Mouse (Mus musculus) heart, embryonic 14.5 days (tissue): ENCODE measurements around the gene Cdk2ap1. TPM values are rescaled to one million over a fixed set of nuclear protein-coding genes. Genes with fewer than 3 reads are reported as not detected.
"Not testable (repeated sequence)": the region's sequence is repeated elsewhere in the genome, so short reads cannot be mapped to it uniquely, and the experiment has no call there.

Experiments
- ATAC-seq: fragments of 200-750 bp; cut with Nextera tagmentation; 2 replicates; pipeline ENCODE4 v1.8.0; 2017; ENCODE audit warnings: low read depth, moderate TSS enrichment; ENCODE audit not compliant: insufficient number of reproducible peaks, insufficient read depth, low FRiP score
- H3K27ac ChIP-seq, 2 experiments: fragments of 200-500 bp in 1 of 2; fragments of 300-500 bp in 1 of 2; sonication (generic) in 1 of 2; replicated peaks in 1 of 2; 2 replicates each; pipeline ENCODE4 v1.5.1; 2012 to 2014; ENCODE audit warnings: low read depth in 2 of 2, low read length in 2 of 2, control low read depth in 1 of 2, mild to moderate bottlenecking in 1 of 2, mixed read lengths in 1 of 2; ENCODE audit not compliant: control insufficient read depth in 1 of 2, insufficient read depth in 1 of 2
- H3K27me3 ChIP-seq: fragments of 300-500 bp; sonication (generic); 2 replicates; pipeline ENCODE4 v1.6.1; 2014; ENCODE audit warnings: mild to moderate bottlenecking, low read length, control low read depth; ENCODE audit not compliant: control insufficient read depth, insufficient read depth
- H3K36me3 ChIP-seq: fragments of 300-500 bp; sonication (generic); 2 replicates; pipeline ENCODE4 v1.6.1; 2014; ENCODE audit warnings: mild to moderate bottlenecking, control low read depth, low read length, mixed read lengths; ENCODE audit not compliant: control insufficient read depth, insufficient read depth
- H3K4me1 ChIP-seq, 2 experiments: fragments of 200-500 bp in 1 of 2; fragments of 300-500 bp in 1 of 2; sonication (generic) in 1 of 2; 2 replicates each; pipeline ENCODE4 v1.6.1; 2012 to 2014; ENCODE audit warnings: low read length in 2 of 2, control low read depth in 1 of 2, mixed read lengths in 1 of 2; ENCODE audit not compliant: control insufficient read depth in 2 of 2, insufficient read depth in 2 of 2
- H3K4me2 ChIP-seq: fragments of 300-500 bp; sonication (generic); 2 replicates; pipeline ENCODE4 v1.6.1; 2014; ENCODE audit warnings: mild to moderate bottlenecking, low read length
- H3K4me3 ChIP-seq, 2 experiments: fragments of 200-500 bp in 1 of 2; fragments of 300-500 bp in 1 of 2; sonication (generic) in 1 of 2; 2 replicates each; pipeline ENCODE4 v1.5.1; 2012 to 2014; ENCODE audit warnings: low read length in 2 of 2, mild to moderate bottlenecking in 2 of 2, control low read depth in 1 of 2, low read depth in 1 of 2, moderate library complexity in 1 of 2; ENCODE audit not compliant: control insufficient read depth in 1 of 2, insufficient read depth in 1 of 2
- H3K9ac ChIP-seq: fragments of 300-500 bp; sonication (generic); 2 replicates; pipeline ENCODE4 v1.6.1; 2014; ENCODE audit warnings: mild to moderate bottlenecking, low read length
- H3K9me3 ChIP-seq: fragments of 300-500 bp; sonication (generic); 2 replicates; pipeline ENCODE4 v1.6.1; 2016; ENCODE audit warnings: low read length, control low read depth; ENCODE audit not compliant: control insufficient read depth
- WGBS: fragments of 180-500 bp; shearing (Covaris S2); extraction: QIAGEN DNeasy Blood & Tissue Kit; methylation state at CpG from one replicate; pipeline ENCODE4 v1.1.7; 2014; 5-methylcytosine and 5-hydroxymethylcytosine counted together
- polyA plus RNA-seq: library from polyadenylated mRNA; unstranded; fragments of >200 nt; fragmentation: Nextera tagmentation; extraction: Ambion mirVana; gene quantifications from 2 replicates; pipeline ENCODE4 v1.2.1, GENCODE M21; 2014

Cdk2ap1 gene
- polyA plus RNA-seq = 133 and 135 TPM in 2 replicates

DNA sequence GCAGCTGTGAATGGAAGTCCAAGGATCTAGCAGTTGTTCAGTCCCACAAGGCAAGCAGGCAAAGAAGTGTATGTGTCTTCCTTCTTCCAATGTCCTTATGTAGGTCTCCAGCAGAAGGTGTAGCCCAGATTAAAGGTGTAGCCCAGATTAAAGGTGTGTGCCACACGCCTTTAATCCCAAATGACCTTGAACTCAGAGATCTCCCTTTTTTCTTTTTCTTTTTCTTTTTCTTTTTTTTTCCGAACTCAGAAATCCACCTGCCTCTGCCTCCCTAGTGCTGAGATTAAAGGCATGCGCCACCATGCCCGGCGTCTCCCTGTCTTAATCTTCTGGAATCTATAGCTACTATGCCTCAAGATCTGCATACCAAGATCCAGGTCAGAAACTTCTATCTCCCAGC lies at the start of gene Cdk2ap1:
Gene Cdk2ap1 (minus strand): TSS at position 101 of the 400 bp plus-strand sequence.
- not testable (repeated sequence) for H3K4me2 ChIP-seq, H3K9me3 ChIP-seq, H3K36me3 ChIP-seq, H3K4me3 ChIP-seq, H3K27me3 ChIP-seq, H3K4me1 ChIP-seq, H3K27ac ChIP-seq, ATAC-seq, H3K9ac ChIP-seq
- 93% methylated on average over 5 of the region's 5 CpGs for WGBS

DNA sequence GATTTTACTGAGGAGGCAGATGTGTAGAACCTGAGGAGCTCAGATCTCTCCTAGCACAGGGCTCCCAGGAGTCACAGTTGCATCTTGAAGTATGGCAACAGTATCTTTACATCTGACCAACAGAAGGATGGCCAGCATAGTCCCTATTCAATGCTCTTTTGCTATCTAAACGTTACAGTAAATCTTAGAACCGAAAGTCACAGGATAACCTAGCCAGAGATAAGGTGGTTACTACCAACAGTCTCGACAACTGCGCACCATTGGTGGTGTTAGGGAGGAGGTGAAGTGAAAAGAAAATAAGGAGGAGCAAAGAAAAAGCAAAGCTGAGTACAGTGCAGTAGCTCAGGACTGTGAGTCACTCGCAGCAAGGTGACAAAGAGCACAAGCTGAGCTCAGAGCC lies 49.3 kb upstream of the Cdk2ap1 start:
- Histone ChIP-seq H3K27me3 (no peaks in the 10 kb centered on the region), H3K9me3 (no peaks in the 10 kb centered on the region), H3K4me1 (no peaks in the 10 kb centered on the region), H3K9ac (no peak overlapping the region), H3K4me2 (no peak overlapping the region), H3K27ac (no peak overlapping the region), H3K4me3 (no peak overlapping the region), H3K36me3 (peaks cover 72% of the 10 kb centered on the region)
- WGBS = 82% methylated on average over 5 of the region's 5 CpGs
- no peak for ATAC-seq

DNA sequence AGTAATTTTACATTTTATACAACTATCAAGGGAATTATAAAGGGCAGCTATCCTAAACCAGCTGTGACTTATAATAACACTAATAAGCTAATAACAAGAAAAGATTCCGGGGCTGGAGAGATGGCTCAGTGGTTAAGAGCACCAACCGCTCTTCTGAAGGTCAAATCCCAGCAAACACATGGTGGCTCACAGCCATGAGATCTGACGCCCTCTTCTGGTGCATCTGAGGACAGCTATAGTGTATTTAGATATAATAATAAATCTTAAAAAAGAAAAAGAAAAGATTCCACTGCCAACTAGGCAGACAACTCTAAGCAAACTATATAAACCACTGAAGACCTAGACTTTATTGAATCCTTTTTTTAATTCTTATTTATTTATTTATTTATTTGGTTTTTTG lies 47.9 kb upstream of the Cdk2ap1 start:
- Histone ChIP-seq H3K4me2 (no peak overlapping the region), H3K27me3 (no peaks in the 10 kb centered on the region), H3K4me1 (no peaks in the 10 kb centered on the region), H3K9me3 (no peaks in the 10 kb centered on the region), H3K27ac (no peak overlapping the region), H3K36me3 (peaks cover 82% of the 10 kb centered on the region), H3K9ac (no peak overlapping the region), H3K4me3 (no peak overlapping the region)
- 75% methylated on average over 3 of the region's 3 CpGs for WGBS
- no peak for ATAC-seq

DNA sequence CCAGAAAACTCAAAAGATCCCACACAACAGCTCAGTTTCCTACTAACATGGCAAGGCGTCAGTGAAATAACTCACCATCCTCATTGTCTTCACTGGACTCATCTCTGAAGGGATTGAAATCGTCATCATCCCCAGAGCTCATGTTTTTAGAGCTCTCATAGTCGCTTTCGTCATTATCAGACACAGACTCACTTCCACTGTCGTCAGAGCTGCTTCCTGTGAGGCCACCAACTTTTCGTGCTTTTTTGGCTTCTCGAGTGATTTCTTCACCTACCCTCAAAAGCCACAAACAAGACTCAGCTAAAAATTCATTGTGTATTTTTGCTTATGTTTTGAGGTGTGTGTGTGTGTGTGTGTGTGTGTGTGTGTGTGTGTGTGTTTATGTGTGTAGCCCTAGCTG lies 30.8 kb upstream of the Cdk2ap1 start:
- H3K4me1 ChIP-seq = no peaks in the 10 kb centered on the region
- no peak for ATAC-seq
- peaks cover 100% of the 10 kb centered on the region for H3K36me3 ChIP-seq
- H3K4me2 ChIP-seq = no peak overlapping the region
- no peak overlapping the region for H3K4me3 ChIP-seq
- no peak overlapping the region for H3K27ac ChIP-seq
- WGBS = 77% methylated on average over 7 of the region's 7 CpGs
- no peaks in the 10 kb centered on the region for H3K27me3 ChIP-seq
- no peaks in the 10 kb centered on the region for H3K9me3 ChIP-seq
- H3K9ac ChIP-seq = no peak overlapping the region

DNA sequence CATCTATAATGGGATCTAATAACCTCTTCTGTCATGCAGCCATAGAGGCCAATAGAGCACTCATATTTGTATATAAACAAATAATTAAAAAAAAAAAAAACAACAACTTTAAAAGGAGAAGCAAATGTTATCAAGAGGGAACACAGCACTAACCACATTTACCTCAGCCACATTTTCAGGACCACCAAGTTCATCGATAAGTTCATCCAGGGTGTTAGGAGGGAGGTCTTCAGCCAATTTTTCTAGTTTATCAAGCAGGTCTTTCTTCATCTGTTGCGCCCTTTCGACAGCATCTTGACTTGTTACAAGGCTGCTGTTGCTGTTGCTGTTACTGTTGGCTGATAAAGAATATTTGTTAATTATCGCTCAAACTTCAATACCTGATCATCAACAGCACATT lies 29.5 kb upstream of the Cdk2ap1 start:
- ATAC-seq = no peak
- no peak overlapping the region for H3K4me3 ChIP-seq
- H3K9me3 ChIP-seq = no peaks in the 10 kb centered on the region
- 94% methylated on average over 4 of the region's 4 CpGs for WGBS
- no peak overlapping the region for H3K27ac ChIP-seq
- H3K4me1 ChIP-seq = no peaks in the 10 kb centered on the region
- peaks cover 98% of the 10 kb centered on the region for H3K36me3 ChIP-seq
- H3K27me3 ChIP-seq = no peaks in the 10 kb centered on the region
- H3K9ac ChIP-seq = no peak overlapping the region
- H3K4me2 ChIP-seq = no peak overlapping the region

DNA sequence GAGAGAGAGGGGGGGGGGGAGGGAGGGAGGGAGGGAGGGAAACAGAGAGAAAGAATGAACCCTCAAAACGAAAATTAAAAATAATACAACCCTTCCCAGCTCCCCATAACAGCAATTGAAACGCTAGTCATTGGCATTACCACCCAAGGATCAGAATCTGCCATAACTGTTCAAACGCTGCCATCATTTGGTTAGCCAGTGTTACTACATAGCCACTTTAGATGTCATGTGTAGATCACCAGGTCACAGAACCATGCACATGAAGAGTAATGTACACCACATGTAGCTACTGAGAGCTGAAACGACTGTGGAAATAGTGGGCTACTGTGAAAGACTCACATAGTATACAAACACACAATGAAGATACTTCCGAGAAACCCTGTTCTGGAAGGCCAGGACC lies 25.1 kb upstream of the Cdk2ap1 start:
- no peak overlapping the region for H3K4me2 ChIP-seq
- no peak overlapping the region for H3K4me3 ChIP-seq
- no peak overlapping the region for H3K27ac ChIP-seq
- H3K27me3 ChIP-seq = no peaks in the 10 kb centered on the region
- no peaks in the 10 kb centered on the region for H3K9me3 ChIP-seq
- H3K36me3 ChIP-seq = peaks cover 93% of the 10 kb centered on the region
- WGBS = 83% methylated on average over 5 of the region's 5 CpGs
- ATAC-seq = no peak
- H3K4me1 ChIP-seq = no peaks in the 10 kb centered on the region
- no peak overlapping the region for H3K9ac ChIP-seq

DNA sequence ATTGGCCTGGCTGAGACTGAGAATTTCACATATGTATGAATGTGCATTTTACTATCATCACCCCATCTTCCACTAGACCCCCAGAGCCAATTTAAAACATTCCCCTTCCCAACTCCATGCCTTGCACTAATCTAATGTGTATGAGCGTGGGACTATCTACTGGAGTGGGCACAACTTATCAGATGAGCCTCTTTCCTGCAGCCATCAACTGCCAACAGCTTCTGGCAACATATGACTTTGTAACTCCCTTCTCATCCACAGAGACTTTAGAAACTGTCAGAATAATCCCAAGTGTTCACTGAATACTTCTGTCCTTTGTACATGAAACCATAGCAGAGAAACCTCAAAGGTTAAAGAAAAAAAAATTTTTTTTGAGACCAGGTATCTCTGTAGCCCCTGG lies 17.2 kb upstream of the Cdk2ap1 start:
- H3K4me2 ChIP-seq = no peak overlapping the region
- 79% methylated on average over 1 of the region's 1 CpGs for WGBS

DNA sequence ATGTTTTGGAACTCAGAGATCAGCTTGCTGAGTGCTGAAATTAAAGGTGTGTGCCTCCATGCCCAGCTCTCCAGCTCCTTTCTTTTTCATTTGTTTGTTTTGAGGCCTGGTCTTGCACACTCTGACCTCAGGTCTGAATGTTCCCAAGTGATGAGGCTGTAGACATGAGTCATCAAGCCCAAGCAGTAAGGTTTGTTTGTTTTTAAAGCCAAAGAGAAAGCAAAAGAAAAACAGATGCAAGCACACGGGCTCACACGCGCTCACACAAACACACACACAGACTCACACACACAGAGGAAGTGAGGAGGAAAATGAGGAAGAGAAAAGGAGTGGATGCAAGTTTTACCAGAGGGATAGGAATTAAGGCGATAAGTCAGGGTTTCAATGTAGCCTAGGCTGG lies 14.3 kb upstream of the Cdk2ap1 start:
- Histone ChIP-seq H3K27me3 (no peaks in the 10 kb centered on the region), H3K4me3 (no peak overlapping the region), H3K36me3 (peaks cover 91% of the 10 kb centered on the region), H3K9me3 (no peaks in the 10 kb centered on the region), H3K4me1 (no peaks in the 10 kb centered on the region), H3K9ac (no peak overlapping the region), H3K4me2 (no peak overlapping the region), H3K27ac (no peak overlapping the region)
- 85% methylated on average over 4 of the region's 4 CpGs for WGBS
- no peak for ATAC-seq

More for the DNA sequence above, 17.2 kb upstream of the Cdk2ap1 start:
- H3K9me3 ChIP-seq = no peaks in the 10 kb centered on the region
- no peaks in the 10 kb centered on the region for H3K4me1 ChIP-seq
- H3K36me3 ChIP-seq = peaks cover 92% of the 10 kb centered on the region
- no peak for ATAC-seq
- no peak overlapping the region for H3K9ac ChIP-seq
- H3K27me3 ChIP-seq = no peaks in the 10 kb centered on the region
- H3K27ac ChIP-seq = no peak overlapping the region
- no peak overlapping the region for H3K4me3 ChIP-seq
